Mouse (Mus musculus): ENCODE results near the gene Klf16.
A peak's percentile ranks its signal among the peaks of the same experiment; 100 is the strongest.

Gene Klf16

GRCm38 (mm10) chr10:80577195-80578130 is at the start of gene Klf16:
Gene Klf16, minus strand, starts transcription at chr10:80577321.
- DNase-seq (ENCODE audit: low read depth, low spot score) = peak; percentile 92

GRCm38 (mm10) chr10:80625764-80626163 is 48.6 kb upstream of the Klf16 start:
- DNase-seq (ENCODE audit: low read depth, low spot score) = no peak

DNA sequence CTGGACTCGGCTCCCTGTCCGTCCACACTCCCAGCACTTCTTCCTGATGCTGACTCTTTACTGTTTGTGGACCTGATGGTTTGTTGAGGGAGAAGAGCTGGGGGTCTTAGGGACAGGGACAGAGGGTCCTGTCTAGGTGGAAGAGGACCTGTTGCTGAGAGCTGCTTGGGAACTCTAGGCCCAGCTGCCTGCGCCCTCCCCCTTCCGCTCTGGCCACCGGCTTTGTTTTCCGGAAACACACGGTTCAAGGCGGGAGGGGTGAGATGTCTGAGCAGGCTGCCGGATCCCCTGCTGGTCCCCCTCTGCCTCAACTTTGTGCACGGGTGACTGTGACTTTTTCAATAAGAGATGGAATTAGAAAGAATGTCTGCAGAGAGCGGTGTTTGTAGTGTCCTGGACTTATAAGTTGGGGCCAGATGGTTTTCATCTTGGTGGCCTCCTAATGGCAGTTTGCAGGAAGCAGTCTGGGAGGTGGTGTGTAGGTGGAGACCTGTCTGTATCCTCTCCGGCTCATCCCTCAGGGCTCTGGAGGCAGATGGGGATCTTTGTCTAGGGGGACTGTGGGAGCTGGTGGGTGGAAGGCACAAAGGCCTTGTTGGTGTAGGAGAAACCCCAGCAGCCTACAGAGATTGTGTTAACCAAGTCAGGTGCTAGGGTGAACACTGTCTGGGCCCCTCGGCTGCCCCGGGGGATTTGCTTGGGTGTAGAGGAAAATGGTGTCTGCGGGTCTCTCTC is 46.5 kb upstream of the Klf16 start:
- DNase-seq (ENCODE audit: low read depth, low spot score) = peak; percentile 49

DNA sequence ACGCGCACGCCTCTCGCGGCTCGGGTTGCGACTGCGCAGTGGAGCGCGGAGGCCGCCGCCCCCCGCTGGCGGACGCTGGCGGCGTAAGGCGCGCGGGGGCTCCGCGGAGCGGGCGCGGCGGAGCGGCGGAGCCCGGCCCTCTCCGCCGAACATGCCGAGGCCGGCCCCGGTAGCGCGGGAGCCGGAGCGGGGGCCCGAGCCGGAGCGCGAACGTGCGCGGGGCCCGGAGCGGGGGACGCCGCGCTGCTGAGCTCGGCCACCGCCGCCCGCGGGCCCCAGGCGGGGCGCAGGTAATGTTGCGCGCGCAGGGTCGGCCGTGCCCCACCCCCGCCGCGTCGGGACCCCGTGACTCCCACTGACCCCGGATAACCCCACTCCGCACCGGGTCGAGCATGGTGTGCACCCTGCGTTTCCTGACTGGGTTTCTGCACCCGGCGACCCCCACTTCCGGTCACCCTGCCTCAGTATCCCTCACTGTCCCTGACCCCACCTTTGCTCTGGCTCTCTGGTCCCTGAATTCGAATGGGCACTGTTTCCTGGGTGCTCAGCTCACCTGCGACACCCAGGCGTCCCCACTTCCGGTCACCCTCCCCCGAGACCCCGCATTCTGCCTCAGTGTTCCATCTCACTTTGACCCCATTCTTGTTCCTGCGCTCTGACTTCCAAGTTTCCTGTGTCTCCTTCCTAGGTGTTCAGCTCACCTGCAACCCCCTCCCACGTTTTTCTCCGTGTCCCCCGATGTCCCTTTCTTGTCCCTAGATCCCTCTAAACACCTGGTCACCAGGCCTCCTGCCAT is 45.7 kb upstream of the Klf16 start, which contains the start of gene Csnk1g2:
TSS of gene Csnk1g2 (plus strand) at position 178 of the 796 bp plus-strand sequence.
- peak; percentile 7 for DNase-seq (ENCODE audit: low read depth, low spot score)

- peak; percentile 100 for DNase-seq (ENCODE audit: low read depth, low spot score)
These were observed 45.0 kb upstream of the Klf16 start for GRCm38 (mm10) chr10:80621940-80622660.

- DNase-seq (ENCODE audit: low read depth, low spot score) = no peak
These were observed 44.5 kb upstream of the Klf16 start for GRCm38 (mm10) chr10:80621690-80621939.

- DNase-seq (ENCODE audit: low read depth, low spot score) = no peak
These were observed 43.9 kb upstream of the Klf16 start for GRCm38 (mm10) chr10:80620796-80621689.

DNA sequence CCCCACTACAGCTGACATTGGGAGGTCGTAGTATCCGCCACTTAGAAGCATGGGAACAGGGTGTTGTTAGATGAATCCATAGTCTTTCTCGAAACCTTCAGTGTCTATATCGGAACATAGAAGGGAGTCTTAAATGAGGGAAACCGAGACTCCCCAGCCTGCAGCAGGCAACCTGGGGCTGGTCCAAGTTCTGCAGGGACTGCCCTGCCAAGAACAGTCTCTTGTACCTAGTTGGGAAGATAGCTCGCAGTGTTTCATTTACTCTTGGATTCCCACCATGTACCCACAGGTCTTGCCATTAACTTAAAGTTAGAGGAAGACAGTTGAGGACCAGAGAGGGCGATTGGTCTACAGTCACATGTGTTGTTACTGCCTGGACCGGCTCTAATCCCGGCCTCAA is 43.2 kb upstream of the Klf16 start:
- no peak for DNase-seq (ENCODE audit: low read depth, low spot score)

GRCm38 (mm10) chr10:80619465-80620244 is 42.5 kb upstream of the Klf16 start:
- peak; percentile 12 for DNase-seq (ENCODE audit: low read depth, low spot score)

- no peak for DNase-seq (ENCODE audit: low read depth, low spot score)
These were observed 41.1 kb upstream of the Klf16 start for GRCm38 (mm10) chr10:80618181-80618580.

- DNase-seq (ENCODE audit: low read depth, low spot score) = no peak
These were observed 37.2 kb upstream of the Klf16 start for GRCm38 (mm10) chr10:80614351-80614750.

- no peak for DNase-seq (ENCODE audit: low read depth, low spot score)
These were observed 36.7 kb upstream of the Klf16 start for GRCm38 (mm10) chr10:80613821-80614220.

- DNase-seq (ENCODE audit: low read depth, low spot score) = no peak
These were observed 34.8 kb upstream of the Klf16 start for GRCm38 (mm10) chr10:80611905-80612304.

GRCm38 (mm10) chr10:80611024-80611423 is 33.9 kb upstream of the Klf16 start:
- peak; percentile 59 for DNase-seq (ENCODE audit: low read depth, low spot score)

DNA sequence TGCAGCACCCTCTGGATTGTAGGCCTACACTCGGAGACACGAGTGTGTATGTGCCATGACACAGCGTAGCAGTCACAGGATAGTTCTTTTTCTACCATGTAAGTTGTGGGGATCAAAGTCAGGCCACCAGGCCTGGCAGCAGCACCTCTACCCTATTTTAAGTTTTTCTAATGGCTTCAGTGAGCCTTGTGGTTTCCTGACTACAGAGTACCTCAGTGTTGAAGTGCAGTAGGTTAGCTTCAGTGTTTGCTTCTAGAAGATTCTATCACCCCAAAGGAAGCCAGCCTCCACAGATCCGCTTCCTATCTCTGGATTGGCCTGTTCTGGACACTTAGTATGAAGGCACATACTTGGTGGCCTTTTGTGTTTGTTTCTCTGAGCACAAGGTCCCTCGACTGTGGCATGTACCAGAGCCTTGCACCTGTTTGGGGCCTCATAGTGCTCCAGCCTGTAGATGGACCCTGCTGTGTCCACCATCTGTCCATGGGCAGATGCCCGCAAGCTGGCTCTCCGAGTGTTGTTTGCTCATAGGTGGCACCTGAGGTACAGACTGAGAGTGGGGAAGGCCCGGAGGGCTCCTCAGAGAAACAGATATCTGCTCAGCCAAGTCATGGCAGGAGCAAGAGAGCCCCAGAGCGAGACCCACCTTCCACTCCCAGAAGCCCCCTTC is 33.1 kb upstream of the Klf16 start:
- DNase-seq (ENCODE audit: low read depth, low spot score) = no peak

- DNase-seq (ENCODE audit: low read depth, low spot score) = no peak
These were observed 32.3 kb upstream of the Klf16 start for GRCm38 (mm10) chr10:80609269-80609924.

- DNase-seq (ENCODE audit: low read depth, low spot score) = no peak
These were observed 31.3 kb upstream of the Klf16 start for GRCm38 (mm10) chr10:80608435-80608834.

GRCm38 (mm10) chr10:80606737-80607350 is 29.7 kb upstream of the Klf16 start:
- DNase-seq (ENCODE audit: low read depth, low spot score) = no peak
